Mouse (Mus musculus) erythroid progenitor cell, adult 5-6 weeks (primary cell): ENCODE measurements around the gene Fam184b. TPM values are rescaled to one million over a fixed set of nuclear protein-coding genes. Genes with fewer than 3 reads are reported as not detected.

Experiments used
- ATAC-seq: replicated peaks from 2 replicates; pipeline ENCODE4 v1.8.0; 2016; ENCODE audit warnings: moderate number of reproducible peaks, mild to moderate bottlenecking, moderate TSS enrichment, inconsistent platforms; ENCODE audit not compliant: poor library complexity, low FRiP score, severe bottlenecking
- total RNA-seq, 2 experiments: library from RNA; stranded (forward) in 1 of 2; stranded (reverse) in 1 of 2; fragments of 150-400 nt in 1 of 2; fragments of 186-747, 209-891 nt in 1 of 2; gene quantifications; 2 replicates each; pipeline versions ENCODE4 v1.2.3 to v1.2.4; 2015 to 2017; ENCODE audit warnings: low replicate concordance in 2 of 2

The Fam184b gene
- total RNA-seq, 2 experiments from 2014 or later: not detected

- peak; percentile 96 for ATAC-seq
Observed at GRCm38 (mm10) chr5:45519960-45520808, 119.2 kb downstream of the Fam184b start, which contains the start of gene Med28. Med28 (plus strand) TSS chr5:45520229.

- no peak for ATAC-seq
Observed at GRCm38 (mm10) chr5:45515151-45515743, 124.2 kb downstream of the Fam184b start.

GRCm38 (mm10) chr5:45514599-45514998 lies 124.8 kb downstream of the Fam184b start:
- ATAC-seq: no peak

- ATAC-seq: no peak
Observed at GRCm38 (mm10) chr5:45513511-45513910, 125.9 kb downstream of the Fam184b start.

- ATAC-seq: no peak
Observed at GRCm38 (mm10) chr5:45512908-45513307, 126.5 kb downstream of the Fam184b start.

- ATAC-seq: no peak
Observed at GRCm38 (mm10) chr5:45510071-45510470, 129.3 kb downstream of the Fam184b start.

GRCm38 (mm10) chr5:45497564-45497963 lies 141.8 kb downstream of the Fam184b start:
- no peak for ATAC-seq

- no peak for ATAC-seq
Observed at GRCm38 (mm10) chr5:45496930-45497550, 142.4 kb downstream of the Fam184b start.

- no peak for ATAC-seq
Observed at GRCm38 (mm10) chr5:45496479-45496878, 142.9 kb downstream of the Fam184b start.

GRCm38 (mm10) chr5:45496042-45496441 lies 143.4 kb downstream of the Fam184b start:
- ATAC-seq: no peak

- ATAC-seq: no peak
Observed at GRCm38 (mm10) chr5:45495429-45495975, 143.9 kb downstream of the Fam184b start.

GRCm38 (mm10) chr5:45494093-45494755 lies 145.2 kb downstream of the Fam184b start:
- ATAC-seq: no peak

GRCm38 (mm10) chr5:45493191-45494092 lies 146.0 kb downstream of the Fam184b start, which contains the start of gene Lap3:
Lap3 (plus strand) TSS chr5:45493374.
- ATAC-seq: peak; percentile 94

- ATAC-seq: no peak
Observed at GRCm38 (mm10) chr5:45491776-45492175, 147.6 kb downstream of the Fam184b start.

- ATAC-seq: no peak
Observed at GRCm38 (mm10) chr5:45483654-45484053, 155.8 kb downstream of the Fam184b start.

- no peak for ATAC-seq
Observed at GRCm38 (mm10) chr5:45482607-45483006, 156.8 kb downstream of the Fam184b start.

- ATAC-seq: no peak
Observed at GRCm38 (mm10) chr5:45481125-45481524, 158.3 kb downstream of the Fam184b start.

- no peak for ATAC-seq
Observed at GRCm38 (mm10) chr5:45480066-45480465, 159.3 kb downstream of the Fam184b start.
